Mouse (Mus musculus) liver, postnatal 0 days (tissue): Measurements from ENCODE around the gene Rab43. TPM values are rescaled to one million over a fixed set of nuclear protein-coding genes. Genes with fewer than 3 reads are reported as not detected.
A peak's percentile ranks its signal among the peaks of the same experiment; 100 is the strongest.

Source experiments
- ATAC-seq: fragments of 200-750 bp; cut with Nextera tagmentation; 2 replicates; pipeline ENCODE4 v1.8.0; 2017; ENCODE audit warnings: mild to moderate bottlenecking, moderate library complexity
- DNase-seq: peaks from one replicate; pipeline ENCODE4 v3.0.0-alpha.2; 2016
- H3K27ac ChIP-seq: fragments of 300-500 bp; sonication (generic); 2 replicates; pipeline ENCODE4 v1.5.1; 2014; ENCODE audit warnings: antibody characterized with exemption, moderate library complexity, mild to moderate bottlenecking, low read depth
- H3K27me3 ChIP-seq: fragments of 300-500 bp; sonication (generic); 2 replicates; pipeline ENCODE4 v1.6.1; 2014; ENCODE audit warnings: low read length, control low read depth, mixed read lengths; ENCODE audit not compliant: insufficient read depth
- H3K36me3 ChIP-seq: fragments of 300-500 bp; sonication (generic); replicated peaks from 2 replicates; pipeline ENCODE4 v1.6.1; 2014; ENCODE audit warnings: mild to moderate bottlenecking, control low read depth, low read length, moderate library complexity, mixed read lengths; ENCODE audit not compliant: insufficient read depth
- H3K4me1 ChIP-seq: fragments of 300-500 bp; sonication (generic); 2 replicates; pipeline ENCODE4 v1.6.1; 2014; ENCODE audit warnings: antibody characterized with exemption, mild to moderate bottlenecking, control low read depth; ENCODE audit not compliant: insufficient read depth
- H3K4me2 ChIP-seq: fragments of 300-500 bp; sonication (generic); 2 replicates; pipeline ENCODE4 v1.6.1; 2014; ENCODE audit warnings: low read depth, mild to moderate bottlenecking, low read length, moderate library complexity, mixed read lengths
- H3K4me3 ChIP-seq: fragments of 300-500 bp; sonication (generic); 2 replicates; pipeline ENCODE4 v1.5.1; 2014; ENCODE audit warnings: low read depth, low read length
- H3K9ac ChIP-seq: fragments of 300-500 bp; sonication (generic); replicated peaks from 2 replicates; pipeline ENCODE4 v1.6.1; 2014; ENCODE audit warnings: mild to moderate bottlenecking, moderate library complexity
- H3K9me3 ChIP-seq: fragments of 300-500 bp; sonication (generic); 2 replicates; pipeline ENCODE4 v1.6.1; 2016; ENCODE audit warnings: mild to moderate bottlenecking, control low read depth, low read length, mixed read lengths
- CTCF ChIP-seq: sonication (generic); IDR thresholded peaks from 2 replicates; pipeline ENCODE4 v1.5.1; 2016; ENCODE audit warnings: antibody characterized with exemption, low read depth
- EP300 ChIP-seq: IDR thresholded peaks from 2 replicates; pipeline ENCODE4 v1.6.1; 2016; ENCODE audit warnings: antibody characterized with exemption, low read depth, mild to moderate bottlenecking
- WGBS: fragments of 180-500 bp; shearing (Covaris S2); extraction: QIAGEN DNeasy Blood & Tissue Kit; methylation state at CpG from one replicate; pipeline ENCODE4 v1.1.7; 2014; ENCODE audit not compliant: insufficient replicate concordance; 5-methylcytosine and 5-hydroxymethylcytosine counted together
- polyA plus RNA-seq: library from polyadenylated mRNA; unstranded; fragments of >200 nt; fragmentation: Nextera tagmentation; extraction: Ambion mirVana; gene quantifications from 2 replicates; pipeline ENCODE4 v1.2.1, GENCODE M21; 2015

Gene Rab43
- polyA plus RNA-seq, 1 experiment from 2014 or later = 44.4 TPM

GRCm38 (mm10) chr6:87850155-87850899 is 38.4 kb upstream of the Rab43 start:
- H3K4me3 ChIP-seq = peak overlapping the region; percentile 99
- no peaks in the 10 kb centered on the region for H3K9me3 ChIP-seq
- peaks cover 30% of the 10 kb centered on the region for H3K36me3 ChIP-seq
- H3K27me3 ChIP-seq = no peaks in the 10 kb centered on the region
- peak; percentile 68 for DNase-seq
- no peak for TF ChIP-seq CTCF
- no peak for TF ChIP-seq EP300
- WGBS = 2% methylated on average over 61 of the region's 73 CpGs
- peaks cover 28% of the 10 kb centered on the region for H3K4me1 ChIP-seq
- H3K4me2 ChIP-seq = peak overlapping the region; percentile 94
- peak overlapping the region; percentile 99 for H3K27ac ChIP-seq
- ATAC-seq = peak; percentile 59
- H3K9ac ChIP-seq = peak overlapping the region; percentile 100

DNA sequence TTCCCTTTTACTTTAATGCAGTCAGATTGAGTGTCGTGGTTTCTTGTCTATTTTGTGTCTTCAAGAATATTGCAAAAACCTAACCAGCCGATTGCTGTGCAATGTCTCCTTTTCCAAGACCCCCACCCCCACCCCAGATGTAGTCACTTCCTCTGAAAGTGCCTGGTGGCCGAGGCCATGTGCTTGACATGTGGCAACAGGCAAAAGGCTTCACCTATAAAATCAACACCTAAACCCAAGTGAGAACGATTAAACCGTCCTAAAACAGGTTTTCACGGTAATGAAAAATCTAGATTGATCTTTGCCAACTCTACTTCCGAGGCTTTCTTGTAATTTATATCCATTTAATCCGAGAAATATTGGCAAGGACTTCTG is 37.8 kb upstream of the Rab43 start:
- Histone ChIP-seq H3K4me2 (peak overlapping the region; percentile 94), H3K9ac (peak overlapping the region; percentile 100), H3K9me3 (no peaks in the 10 kb centered on the region), H3K27ac (peak overlapping the region; percentile 99), H3K36me3 (peaks cover 36% of the 10 kb centered on the region), H3K4me1 (peaks cover 28% of the 10 kb centered on the region), H3K27me3 (no peaks in the 10 kb centered on the region), H3K4me3 (peak overlapping the region; percentile 99)
- TF ChIP-seq EP300 = peak; percentile 32; the same call in 1 of the 2 replicates
- TF ChIP-seq CTCF = no peak
- DNase-seq (peak; percentile 67), ATAC-seq (no peak)
- WGBS = 0% methylated on average over 8 of the region's 8 CpGs

GRCm38 (mm10) chr6:87846813-87847212 is 34.8 kb upstream of the Rab43 start:
- Histone ChIP-seq H3K9me3 (no peaks in the 10 kb centered on the region), H3K4me1 (peaks cover 28% of the 10 kb centered on the region), H3K27ac (0 out of 2 replicates have a peak overlapping the region, but pooled peaks have one; percentile 12), H3K4me3 (0 out of 2 replicates have a peak overlapping the region, but pooled peaks have one; percentile 6), H3K36me3 (peaks cover 64% of the 10 kb centered on the region), H3K9ac (peak overlapping the region; percentile 47), H3K27me3 (no peaks in the 10 kb centered on the region), H3K4me2 (peak overlapping the region; percentile 94)
- ATAC-seq (no peak), DNase-seq (no peak)
- 60% methylated on average over 1 of the region's 1 CpGs for WGBS
- TF ChIP-seq EP300 = no peak
- no peak for TF ChIP-seq CTCF

DNA sequence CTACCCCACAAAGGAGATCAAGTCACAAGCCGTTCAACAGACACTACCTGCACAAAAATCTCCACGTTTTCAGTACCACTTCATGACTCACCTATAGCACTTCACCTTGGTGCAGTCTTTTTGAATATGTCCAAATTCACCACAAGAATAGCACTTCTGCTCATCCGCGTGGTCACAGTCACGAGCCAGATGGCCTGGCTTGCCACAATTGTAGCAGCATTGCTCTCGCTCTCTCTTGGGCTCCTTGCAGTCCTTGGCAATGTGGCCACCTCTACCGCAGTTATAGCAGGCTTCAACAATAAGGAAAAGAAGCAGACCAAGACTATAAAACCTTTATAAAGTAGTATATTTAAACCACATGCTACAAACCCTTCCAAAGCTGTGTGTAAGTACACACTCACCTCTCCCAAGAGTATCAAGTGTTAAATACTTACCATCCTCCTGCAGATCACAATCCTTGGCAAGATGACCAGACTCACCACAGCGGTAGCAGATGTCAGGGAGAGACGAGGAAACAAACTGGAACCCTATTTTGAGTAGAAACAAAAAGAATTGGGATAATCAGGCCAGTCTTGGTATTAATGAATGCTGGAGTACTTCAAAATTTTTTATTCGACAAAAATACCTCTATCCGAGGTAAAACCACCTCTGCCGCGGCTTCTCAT is 33.2 kb upstream of the Rab43 start:
- no peak for DNase-seq
- TF ChIP-seq EP300 = no peak
- TF ChIP-seq CTCF = no peak
- WGBS = 91% methylated on average over 13 of the region's 13 CpGs
- Histone ChIP-seq H3K9ac (no peak overlapping the region), H3K4me1 (peaks cover 21% of the 10 kb centered on the region), H3K36me3 (peaks cover 68% of the 10 kb centered on the region), H3K27ac (no peak overlapping the region), H3K4me3 (no peak overlapping the region), H3K4me2 (no peak overlapping the region), H3K9me3 (no peaks in the 10 kb centered on the region), H3K27me3 (no peaks in the 10 kb centered on the region)
- no peak for ATAC-seq

DNA sequence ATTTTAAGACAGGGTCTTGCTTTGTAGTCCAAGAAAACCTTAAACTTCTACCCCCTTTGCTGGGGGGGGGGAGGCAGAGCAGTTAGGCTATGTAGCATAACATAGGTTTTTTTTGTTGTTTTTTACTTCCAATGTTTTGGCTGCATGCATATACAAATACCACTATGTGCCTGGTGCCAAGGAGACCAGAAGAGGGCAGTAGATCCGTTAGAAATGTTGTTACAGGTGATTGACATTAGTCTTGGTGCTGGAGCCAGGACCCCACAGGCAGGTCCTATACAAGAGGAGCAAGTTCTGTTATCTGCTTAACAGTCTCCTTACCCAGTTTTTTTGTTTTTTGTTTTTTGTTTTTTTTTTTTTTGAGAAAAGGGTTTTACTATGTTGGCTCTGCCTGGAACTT is 30.3 kb upstream of the Rab43 start:
- WGBS = 18% methylated on average over 1 of the region's 1 CpGs
- Histone ChIP-seq H3K9ac (no peak overlapping the region), H3K27ac (no peak overlapping the region), H3K4me3 (no peak overlapping the region), H3K4me2 (no peak overlapping the region), H3K36me3 (peaks cover 54% of the 10 kb centered on the region), H3K27me3 (no peaks in the 10 kb centered on the region), H3K4me1 (peaks cover 16% of the 10 kb centered on the region), H3K9me3 (no peaks in the 10 kb centered on the region)
- no peak for DNase-seq
- peak; percentile 52 for TF ChIP-seq CTCF
- TF ChIP-seq EP300 = no peak
- no peak for ATAC-seq

- H3K4me1 ChIP-seq = peaks cover 13% of the 10 kb centered on the region
- no peaks in the 10 kb centered on the region for H3K27me3 ChIP-seq
- DNase-seq = no peak
- no peak overlapping the region for H3K4me2 ChIP-seq
- no peaks in the 10 kb centered on the region for H3K9me3 ChIP-seq
- no peak overlapping the region for H3K27ac ChIP-seq
- no peak overlapping the region for H3K9ac ChIP-seq
- no peak for TF ChIP-seq EP300
- 0 out of 2 replicates have a peak, but pooled peaks have one; percentile 8 for TF ChIP-seq CTCF
- H3K36me3 ChIP-seq = peaks cover 49% of the 10 kb centered on the region
- no peak for ATAC-seq
- H3K4me3 ChIP-seq = no peak overlapping the region
- WGBS = 77% methylated on average over 8 of the region's 8 CpGs
Measured at GRCm38 (mm10) chr6:87841635-87842034, 29.7 kb upstream of the Rab43 start.
